Mouse (Mus musculus): ENCODE results near the gene Baz1b. TPM values are rescaled to one million over a fixed set of nuclear protein-coding genes. Genes with fewer than 3 reads are reported as not detected.

Baz1b gene
- total and polyA plus RNA-seq, 3 experiments, result 13.9 to 46.1 (median 42.3) TPM

- intact Hi-C loops (cut with DNase I), result no loop called here
- Histone ChIP-seq H3K36me3 (ENCODE audit: control insufficient read depth, insufficient read depth, low read length) (no peaks in the 10 kb centered on the region), H3K79me2 (replicated peaks; ENCODE audit: control insufficient read depth, insufficient read depth, low read length) (no peaks in the 10 kb centered on the region), H3K27me3 (ENCODE audit: control insufficient read depth, insufficient read depth, low read length) (no peaks in the 10 kb centered on the region), H3K4me1 (ENCODE audit: control insufficient read depth, insufficient read depth, low read length) (peaks cover 1% of the 10 kb centered on the region; the same call in 1 of the 2 replicates), H3K9ac (ENCODE audit: low read depth, low read length) (no peak overlapping the region), H3K27ac (no peak overlapping the region), H3K4me3 (no peak overlapping the region)
- WGBS, result 84% methylated on average over 4 of the region's 4 CpGs
- TF ChIP-seq POLR2A (IDR thresholded peaks at IDR 0.05; ENCODE audit: insufficient read depth, low read depth, low read length), result no peak
- DNase-seq, result no peak
Measured at GRCm38 (mm10) chr5:135270361-135270760, 83.3 kb downstream of the Baz1b start.

- WGBS, result 60% methylated on average over 12 of the region's 12 CpGs
- intact Hi-C loops (cut with DNase I), result no loop called here
- no peak overlapping the region for H3K4me3 ChIP-seq
Measured at GRCm38 (mm10) chr5:135271563-135272165, 84.6 kb downstream of the Baz1b start.

GRCm38 (mm10) chr5:135274663-135275396 is 87.8 kb downstream of the Baz1b start:
- Histone ChIP-seq H3K79me2 (replicated peaks; ENCODE audit: control insufficient read depth, insufficient read depth, low read length) (no peaks in the 10 kb centered on the region), H3K36me3 (ENCODE audit: control insufficient read depth, insufficient read depth, low read length) (no peaks in the 10 kb centered on the region), H3K27ac (no peak overlapping the region), H3K27me3 (ENCODE audit: control insufficient read depth, insufficient read depth, low read length) (peaks cover 2% of the 10 kb centered on the region), H3K9ac (ENCODE audit: low read depth, low read length) (no peak overlapping the region), H3K4me3 (no peak overlapping the region), H3K4me1 (ENCODE audit: control insufficient read depth, insufficient read depth, low read length) (peaks cover 1% of the 10 kb centered on the region; the same call in 1 of the 2 replicates)
- no peak for TF ChIP-seq CTCF (IDR thresholded peaks at IDR 0.05)
- no peak for TF ChIP-seq POLR2A (IDR thresholded peaks at IDR 0.05; ENCODE audit: insufficient read depth, low read depth, low read length)
- TF ChIP-seq EP300 (IDR thresholded peaks at IDR 0.05; ENCODE audit: insufficient read depth, low read depth, low read length), result no peak
- intact Hi-C loops (cut with DNase I), result no loop called here
- WGBS, result 37% methylated on average over 15 of the region's 15 CpGs
- DNase-seq, result no peak

More at GRCm38 (mm10) chr5:135271563-135272165, 84.6 kb downstream of the Baz1b start:
- TF ChIP-seq EP300 (IDR thresholded peaks at IDR 0.05; ENCODE audit: insufficient read depth, low read depth, low read length) (no peak), CTCF (IDR thresholded peaks at IDR 0.05) (no peak), POLR2A (IDR thresholded peaks at IDR 0.05; ENCODE audit: insufficient read depth, low read depth, low read length) (no peak)
- H3K9ac ChIP-seq (ENCODE audit: low read depth, low read length), result no peak overlapping the region
- peaks cover 2% of the 10 kb centered on the region for H3K27me3 ChIP-seq (ENCODE audit: control insufficient read depth, insufficient read depth, low read length)
- DNase-seq, result peak; percentile 58 to 61
- no peaks in the 10 kb centered on the region for H3K79me2 ChIP-seq (replicated peaks; ENCODE audit: control insufficient read depth, insufficient read depth, low read length)
- H3K4me1 ChIP-seq (ENCODE audit: control insufficient read depth, insufficient read depth, low read length), result peaks cover 1% of the 10 kb centered on the region; the same call in 1 of the 2 replicates
- H3K27ac ChIP-seq, result no peak overlapping the region
- H3K36me3 ChIP-seq (ENCODE audit: control insufficient read depth, insufficient read depth, low read length), result no peaks in the 10 kb centered on the region

GRCm38 (mm10) chr5:135276597-135276996 is 89.5 kb downstream of the Baz1b start:
- intact Hi-C loops (cut with DNase I), result no loop called here
- DNase-seq, result no peak
- no peak overlapping the region for H3K9ac ChIP-seq (ENCODE audit: low read depth, low read length)

GRCm38 (mm10) chr5:135280226-135280625 is 93.2 kb downstream of the Baz1b start:
- H3K27me3 ChIP-seq (ENCODE audit: control insufficient read depth, insufficient read depth, low read length), result peaks cover 2% of the 10 kb centered on the region
- DNase-seq, result peak in 1 of 2 experiments; percentile 12
- no peak overlapping the region for H3K27ac ChIP-seq
- no peaks in the 10 kb centered on the region for H3K79me2 ChIP-seq (replicated peaks; ENCODE audit: control insufficient read depth, insufficient read depth, low read length)
- intact Hi-C loops (cut with DNase I), result loop anchor here (5.0 kb wide), 1 partner anchor 368 kb away; no protein-coding TSS in a partner anchor
- no peaks in the 10 kb centered on the region for H3K4me1 ChIP-seq (ENCODE audit: control insufficient read depth, insufficient read depth, low read length)
- no peak for TF ChIP-seq CTCF (IDR thresholded peaks at IDR 0.05)
- no peak for TF ChIP-seq POLR2A (IDR thresholded peaks at IDR 0.05; ENCODE audit: insufficient read depth, low read depth, low read length)
- no peak for TF ChIP-seq EP300 (IDR thresholded peaks at IDR 0.05; ENCODE audit: insufficient read depth, low read depth, low read length)
- no peak overlapping the region for H3K4me3 ChIP-seq
- WGBS, result 47% methylated on average over 9 of the region's 9 CpGs
- H3K9ac ChIP-seq (ENCODE audit: low read depth, low read length), result no peak overlapping the region
- H3K36me3 ChIP-seq (ENCODE audit: control insufficient read depth, insufficient read depth, low read length), result no peaks in the 10 kb centered on the region

More at GRCm38 (mm10) chr5:135276597-135276996, 89.5 kb downstream of the Baz1b start:
- peaks cover 1% of the 10 kb centered on the region; the same call in 1 of the 2 replicates for H3K4me1 ChIP-seq (ENCODE audit: control insufficient read depth, insufficient read depth, low read length)
- H3K27me3 ChIP-seq (ENCODE audit: control insufficient read depth, insufficient read depth, low read length), result peaks cover 2% of the 10 kb centered on the region
- 20% methylated on average over 36 of the region's 36 CpGs for WGBS
- H3K4me3 ChIP-seq, result no peak overlapping the region
- no peak overlapping the region for H3K27ac ChIP-seq
- H3K36me3 ChIP-seq (ENCODE audit: control insufficient read depth, insufficient read depth, low read length), result no peaks in the 10 kb centered on the region
- TF ChIP-seq EP300 (IDR thresholded peaks at IDR 0.05; ENCODE audit: insufficient read depth, low read depth, low read length) (no peak), POLR2A (IDR thresholded peaks at IDR 0.05; ENCODE audit: insufficient read depth, low read depth, low read length) (no peak), CTCF (IDR thresholded peaks at IDR 0.05) (no peak)
- H3K79me2 ChIP-seq (replicated peaks; ENCODE audit: control insufficient read depth, insufficient read depth, low read length), result no peaks in the 10 kb centered on the region

GRCm38 (mm10) chr5:135285211-135285610 is 98.1 kb downstream of the Baz1b start:
- TF ChIP-seq EP300 (IDR thresholded peaks at IDR 0.05; ENCODE audit: insufficient read depth, low read depth, low read length) (no peak), POLR2A (IDR thresholded peaks at IDR 0.05; ENCODE audit: insufficient read depth, low read depth, low read length) (no peak), CTCF (IDR thresholded peaks at IDR 0.05) (no peak)
- Histone ChIP-seq H3K79me2 (replicated peaks; ENCODE audit: control insufficient read depth, insufficient read depth, low read length) (no peaks in the 10 kb centered on the region), H3K27me3 (ENCODE audit: control insufficient read depth, insufficient read depth, low read length) (no peaks in the 10 kb centered on the region), H3K4me1 (ENCODE audit: control insufficient read depth, insufficient read depth, low read length) (no peaks in the 10 kb centered on the region), H3K9ac (ENCODE audit: low read depth, low read length) (no peak overlapping the region), H3K4me3 (no peak overlapping the region), H3K27ac (no peak overlapping the region), H3K36me3 (ENCODE audit: control insufficient read depth, insufficient read depth, low read length) (no peaks in the 10 kb centered on the region)
- WGBS, result 73% methylated on average over 3 of the region's 3 CpGs
- DNase-seq, result no peak
- intact Hi-C loops (cut with DNase I), result no loop called here

All from heart, adult 2 months (tissue).